Comparison of ENCODE assay signal across 17 mouse cellular contexts in the genomic region with DNA sequence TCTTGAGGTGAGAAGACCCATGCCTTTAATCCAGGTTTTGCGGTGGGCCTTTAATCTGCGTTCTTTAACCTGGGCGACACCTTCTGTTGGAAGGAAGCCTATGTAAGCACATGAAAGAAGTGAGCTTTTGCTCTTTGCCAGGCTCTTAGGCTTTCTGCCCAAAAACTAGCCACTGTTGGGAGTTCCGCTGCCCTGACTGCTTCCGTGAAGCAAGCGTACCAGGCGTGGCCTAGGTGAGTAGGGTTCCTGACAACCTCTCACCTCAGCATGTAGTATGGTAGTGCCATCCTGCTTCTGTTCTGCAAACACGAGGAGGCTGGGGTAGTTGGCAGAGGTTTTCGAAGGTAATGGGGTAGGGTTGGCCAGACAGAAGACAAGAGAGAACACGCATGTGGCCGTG. TPM values are rescaled to one million over a fixed set of nuclear protein-coding genes. Genes with fewer than 3 reads are reported as not detected.
DNase-seq lines count a peak whose midpoint lies in the region; ATAC-seq and TF ChIP-seq lines count a peak whose summit lies in the region.
"Had no signal": no experiment of that assay in that cellular context is flagged by ENCODE, and none has a peak within 500 bp of the region (broad histone marks: within the 10 kb centered on the region; RNA-seq: fewer than 3 reads in every experiment).

No protein-coding gene starts in this region.

- no peaks in the 10 kb centered on the region for H3K27me3 ChIP-seq in lung, postnatal 0 days (replicated peaks; ENCODE audit: insufficient read depth, low read length)
- H3K27me3 ChIP-seq: limb, embryonic 15.5 days had no signal

- no peak overlapping the region for H3K4me2 ChIP-seq in lung, postnatal 0 days (replicated peaks; ENCODE audit: low read depth, low read length)
- H3K4me2 ChIP-seq: forebrain, embryonic 13.5 days; heart, embryonic 15.5 days; intestine, embryonic 15.5 days; limb, embryonic 15.5 days; neural tube, embryonic 12.5 days had no signal

- H3K9me3 ChIP-seq in lung, postnatal 0 days (ENCODE audit: low read length) = no peaks in the 10 kb centered on the region
- H3K9me3 ChIP-seq: forebrain, embryonic 13.5 days; heart, embryonic 15.5 days; intestine, embryonic 15.5 days; limb, embryonic 15.5 days; neural tube, embryonic 12.5 days had no signal

- H3K4me3 ChIP-seq in left cerebral cortex, adult 2 months = no peak overlapping the region
- H3K4me3 ChIP-seq in lung, postnatal 0 days (ENCODE audit: low read depth, low read length) = no peak overlapping the region
- H3K4me3 ChIP-seq: forebrain, embryonic 13.5 days; gastrocnemius, adult 2 months; heart, embryonic 15.5 days; intestine, embryonic 15.5 days; limb, embryonic 15.5 days; neural tube, embryonic 12.5 days had no signal

- no peak for ATAC-seq in lung, postnatal 0 days
- ATAC-seq: forebrain, embryonic 13.5 days; intestine, embryonic 15.5 days had no signal

- peaks cover 11% of the 10 kb centered on the region for H3K4me1 ChIP-seq in lung, postnatal 0 days (ENCODE audit: insufficient read depth, low read depth, low read length)

- no peak for TF ChIP-seq EP300 in lung, postnatal 0 days (IDR thresholded peaks at IDR 0.05)

- intact Hi-C loops in left cerebral cortex, adult 2 months (cut with DNase I) = no loop called here
- intact Hi-C loops in heart, postnatal 10 days (cut with DNase I) = loop anchor here (5.0 kb wide), 2 partner anchors 47 to 127 kb away; no protein-coding TSS in a partner anchor

- DNase-seq in cerebellum, adult 9-11 months = peak; percentile 70
- no peak for DNase-seq in cerebellum, postnatal 4 days (ENCODE audit: low spot score in 2 of 2)
- no peak for DNase-seq in left cerebral cortex, adult 2 months (ENCODE audit: extremely low spot score in 1 of 2, low spot score in 2 of 2)
- no peak for DNase-seq in left cerebral cortex, adult 8-10 months (ENCODE audit: low spot score in 2 of 2)
- peak; percentile 8 for DNase-seq in brain, adult 2 months (ENCODE audit: low read depth, low spot score)
- peak; percentile 49 for DNase-seq in lung, postnatal 0 days (ENCODE audit: low spot score)
- no peak for DNase-seq in heart, postnatal 10 days
- DNase-seq in retina, postnatal 1 day = no peak
- DNase-seq: gastrocnemius, adult 2 months; heart, adult 18-20 months; kidney, postnatal 4 days; layer of hippocampus, postnatal 36 days had no signal

- no peak for TF ChIP-seq CTCF in left cerebral cortex, adult 2 months (IDR thresholded peaks at IDR 0.05)
- TF ChIP-seq CTCF in lung, postnatal 0 days (IDR thresholded peaks at IDR 0.05) = no peak

- H3K36me3 ChIP-seq in lung, postnatal 0 days (ENCODE audit: insufficient read depth, low read length) = peaks cover 12% of the 10 kb centered on the region

- H3K9ac ChIP-seq in lung, postnatal 0 days (replicated peaks; ENCODE audit: low read depth) = no peak overlapping the region
- H3K9ac ChIP-seq: forebrain, embryonic 13.5 days; heart, embryonic 15.5 days; intestine, embryonic 15.5 days; limb, embryonic 15.5 days; neural tube, embryonic 12.5 days had no signal

- 78% methylated on average over 11 of the region's 11 CpGs for WGBS in lung, postnatal 0 days

- H3K27ac ChIP-seq in left cerebral cortex, adult 2 months = peak overlapping the region; percentile 80
- H3K27ac ChIP-seq in lung, postnatal 0 days (ENCODE audit: low read length) = no peak overlapping the region
- H3K27ac ChIP-seq: gastrocnemius, adult 2 months; heart, embryonic 15.5 days; intestine, embryonic 15.5 days; limb, embryonic 15.5 days; neural tube, embryonic 12.5 days had no signal

RNA-seq across cellular contexts. Expression of a gene that starts 2.0 kb away (rescaled TPM):
- total RNA-seq in left cerebral cortex, adult 2 months (2021) = 100 to 1,000 TPM; 329 to 334 TPM
- total RNA-seq in left cerebral cortex, adult 8-10 months (2022) = 100 to 1,000 TPM; 252 to 280 (median 262) TPM
- polyA plus RNA-seq in lung, postnatal 0 days (2015; fragmentation: Nextera tagmentation; extraction: Ambion mirVana) = 0.39 and 0.48 TPM in 2 replicates
- 1 to 10 TPM; 1.9 to 2.0 TPM for total RNA-seq in heart, postnatal 10 days (2021)

RNA-seq across cellular contexts. Expression of a gene that starts 46.4 kb away (rescaled TPM):
- total RNA-seq in left cerebral cortex, adult 2 months (2021) = 100 to 1,000 TPM; 102 to 103 TPM
- 100 to 1,000 TPM in 1 of 4 experiments, 10 to 100 TPM in 3; 93.9 to 105 (median 97.8) TPM for total RNA-seq in left cerebral cortex, adult 8-10 months (2022)
- polyA plus RNA-seq in lung, postnatal 0 days (2015; fragmentation: Nextera tagmentation; extraction: Ambion mirVana) = 173 and 190 TPM in 2 replicates
- 100 to 1,000 TPM; 109 to 117 TPM for total RNA-seq in heart, postnatal 10 days (2021)

Comparison
In these comparisons a context has a peak if more than half of its experiments do, and no peak if none do; other contexts are left out.
1. DNase-seq: peak in cerebellum, adult 9-11 months (single experiment), brain, adult 2 months (single experiment) and lung, postnatal 0 days (single experiment); none in cerebellum, postnatal 4 days (0 of 2), left cerebral cortex, adult 2 months (0 of 2), left cerebral cortex, adult 8-10 months (0 of 2), heart, postnatal 10 days (0 of 2) and retina, postnatal 1 day (single experiment).
2. RNA of a gene that starts 2.0 kb away (total RNA-seq): 329 to 334 TPM in left cerebral cortex, adult 2 months and 252 to 280 TPM in left cerebral cortex, adult 8-10 months; 1.9 to 2.0 TPM in heart, postnatal 10 days; every median in the first group is over 10 times any median in the second.